Mouse (Mus musculus): ENCODE results near the gene Col4a3. TPM values are rescaled to one million over a fixed set of nuclear protein-coding genes. Genes with fewer than 3 reads are reported as not detected.

Gene Col4a3
- polyA plus RNA-seq, 1 experiment from 2014 or later, result 0.12 TPM

DNA sequence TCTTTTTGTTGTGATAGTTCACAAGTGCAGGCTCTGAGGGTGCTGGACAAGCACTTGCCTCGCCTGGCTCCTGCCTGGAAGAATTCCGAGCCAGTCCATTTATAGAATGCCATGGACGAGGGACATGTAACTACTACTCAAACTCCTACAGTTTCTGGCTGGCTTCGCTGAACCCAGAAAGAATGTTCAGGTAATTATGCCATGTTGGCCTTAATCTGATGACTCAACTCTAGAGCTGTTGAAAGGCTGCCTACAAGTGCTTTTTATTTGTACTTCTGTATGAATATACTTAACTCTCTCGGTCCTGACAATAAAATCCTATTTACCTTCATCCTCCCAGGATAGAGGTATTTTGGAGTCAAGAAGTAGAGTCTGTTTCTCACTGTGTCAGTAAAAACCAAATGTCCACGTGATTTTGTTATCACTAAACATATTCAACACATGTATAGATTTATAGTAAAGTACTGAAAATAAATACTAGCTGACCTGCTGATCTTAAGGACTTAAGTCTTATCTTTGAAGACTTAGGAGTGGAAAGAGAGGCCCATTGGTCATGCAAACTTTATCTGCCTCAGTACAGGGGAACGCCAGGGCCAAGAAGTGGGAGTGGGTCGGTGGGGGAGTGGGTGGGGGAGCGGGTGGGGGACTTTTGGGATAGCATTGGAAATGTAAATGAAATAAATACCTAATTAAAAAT, 131.2 kb downstream of the Col4a3 start:
- Histone ChIP-seq H3K27ac (no peak overlapping the region), H3K36me3 (ENCODE audit: poor library complexity, severe bottlenecking) (no peaks in the 10 kb centered on the region), H3K4me1 (no peaks in the 10 kb centered on the region), H3K4me2 (no peak overlapping the region), H3K4me3 (no peak overlapping the region), H3K9ac (no peak overlapping the region), H3K9me3 (replicated peaks) (no peaks in the 10 kb centered on the region), H3K27me3 (peaks cover 26% of the 10 kb centered on the region)
- 83% methylated on average over 9 of the region's 9 CpGs for WGBS
- ATAC-seq, result no peak

DNA sequence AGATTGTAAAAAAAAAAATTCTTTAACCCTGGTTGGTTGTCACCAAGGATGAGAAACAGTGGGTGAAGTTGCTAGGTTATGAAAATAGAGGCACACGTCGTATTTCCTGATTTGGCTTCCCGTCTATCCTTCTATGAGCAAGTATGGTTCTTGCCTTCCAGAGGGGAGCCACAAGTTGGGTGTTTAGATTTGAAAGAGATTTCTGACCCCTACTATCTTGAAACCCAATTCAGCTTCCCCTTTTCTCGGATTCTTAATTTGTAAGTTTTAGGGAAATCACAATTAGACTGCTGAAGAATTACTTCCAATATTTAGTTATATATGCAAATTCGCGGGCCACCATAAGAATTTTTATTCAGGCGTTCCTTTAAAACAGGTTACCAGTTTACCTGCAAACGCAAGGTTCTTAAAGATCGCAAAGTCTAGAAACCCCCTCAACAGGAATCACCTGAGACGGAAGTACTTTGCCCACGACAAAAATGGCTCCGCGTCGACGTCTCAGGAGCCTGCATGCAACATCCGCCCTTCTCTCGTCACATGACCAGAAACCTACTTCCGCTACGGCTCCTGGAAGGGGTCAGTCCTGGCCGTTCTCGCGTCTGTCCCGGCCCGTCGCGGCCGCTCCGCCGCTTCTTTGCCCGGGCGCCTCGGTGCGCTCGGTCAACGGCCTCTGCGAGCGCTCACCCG, 137.8 kb downstream of the Col4a3 start, which contains the start of gene Mff:
Mff (plus strand) TSS at position 552 of the 687 bp plus-strand sequence.
- Histone ChIP-seq H3K4me3 (peak within 1 kb of the TSS; percentile 92), H3K27me3 (peaks cover 27% of the 10 kb centered on the region), H3K9ac (peak within 1 kb of the TSS; percentile 96), H3K4me1 (peaks cover 12% of the 10 kb centered on the region), H3K27ac (peak within 1 kb of the TSS; percentile 51; the same call in 1 of the 2 replicates), H3K9me3 (replicated peaks) (no peaks in the 10 kb centered on the region), H3K36me3 (ENCODE audit: poor library complexity, severe bottlenecking) (peaks cover 12% of the 10 kb centered on the region), H3K4me2 (peak within 1 kb of the TSS; percentile 95)
- 10% methylated on average over 38 of the region's 38 CpGs for WGBS
- ATAC-seq, result peak; percentile 99

DNA sequence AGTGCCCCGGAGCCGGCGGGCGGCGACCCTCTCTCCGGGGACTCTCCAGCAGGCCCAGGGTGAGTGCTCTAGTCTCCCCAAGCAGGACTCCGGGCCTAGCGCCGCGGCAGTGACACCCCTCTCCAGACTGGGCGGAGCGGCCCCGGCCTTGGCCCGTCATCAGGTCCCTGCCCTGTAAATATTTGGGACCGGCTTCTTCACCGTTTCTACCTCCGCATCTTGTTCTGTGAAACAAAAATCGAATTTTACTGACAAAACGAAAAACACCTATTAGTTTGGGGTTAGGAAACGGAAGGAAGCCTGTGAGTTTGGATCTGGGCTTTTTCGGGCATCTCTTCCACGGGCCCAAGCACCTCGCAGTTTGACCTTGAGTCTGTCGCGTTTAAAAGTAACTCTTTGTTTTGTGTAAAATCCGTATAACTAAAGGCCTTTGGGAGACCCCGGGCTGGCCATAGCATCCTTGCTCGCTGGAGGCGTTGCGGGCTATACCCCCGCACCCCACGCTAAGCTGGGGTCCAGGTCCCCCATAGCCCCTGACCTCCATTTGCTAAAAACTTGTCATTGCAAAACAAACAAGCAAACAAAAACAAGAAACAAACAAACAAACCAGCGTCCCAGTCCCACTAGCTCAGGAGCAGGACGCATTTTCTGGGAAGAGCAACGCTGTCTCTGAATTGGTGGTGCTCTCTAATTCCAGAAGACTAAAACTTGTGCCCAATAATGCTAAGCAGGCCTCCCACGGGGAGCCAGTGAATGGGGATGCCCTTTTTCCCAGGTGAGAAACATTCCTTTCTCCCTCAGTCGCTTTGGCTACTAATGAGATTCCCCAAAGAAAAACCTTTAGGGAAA, 138.5 kb downstream of the Col4a3 start:
- under 1% methylated on average over 37 of the region's 37 CpGs for WGBS
- peak overlapping the region; percentile 92 for H3K4me3 ChIP-seq
- peaks cover 19% of the 10 kb centered on the region for H3K36me3 ChIP-seq (ENCODE audit: poor library complexity, severe bottlenecking)
- peak; percentile 96 for ATAC-seq
- H3K4me2 ChIP-seq, result peak overlapping the region; percentile 95
- H3K4me1 ChIP-seq, result peaks cover 12% of the 10 kb centered on the region
- peak overlapping the region; percentile 96 for H3K9ac ChIP-seq
- H3K27me3 ChIP-seq, result peaks cover 22% of the 10 kb centered on the region
- H3K27ac ChIP-seq, result peak overlapping the region; percentile 51; the same call in 1 of the 2 replicates
- H3K9me3 ChIP-seq (replicated peaks), result no peaks in the 10 kb centered on the region

DNA sequence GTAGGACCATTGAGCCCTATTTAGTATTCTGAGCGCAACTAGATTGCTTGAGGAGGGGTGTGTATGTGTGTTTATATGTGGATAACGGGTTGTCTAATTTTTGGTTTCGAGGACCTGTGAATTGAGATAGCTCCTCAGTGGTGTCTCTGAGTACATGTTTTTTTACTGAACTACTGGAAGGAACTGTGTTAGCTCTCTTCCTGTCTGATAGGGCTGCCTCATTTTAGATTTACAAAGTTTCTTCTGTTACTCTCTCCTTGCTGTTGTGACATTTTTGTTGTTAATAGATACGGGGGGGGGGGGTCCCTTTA, 139.1 kb downstream of the Col4a3 start:
- H3K4me3 ChIP-seq, result peak overlapping the region; percentile 92
- ATAC-seq, result no peak
- peaks cover 20% of the 10 kb centered on the region for H3K27me3 ChIP-seq
- H3K9me3 ChIP-seq (replicated peaks), result no peaks in the 10 kb centered on the region
- 35% methylated on average over 4 of the region's 4 CpGs for WGBS
- no peak overlapping the region for H3K27ac ChIP-seq
- peak overlapping the region; percentile 95 for H3K4me2 ChIP-seq
- H3K9ac ChIP-seq, result peak overlapping the region; percentile 96
- H3K4me1 ChIP-seq, result peaks cover 12% of the 10 kb centered on the region
- peaks cover 24% of the 10 kb centered on the region for H3K36me3 ChIP-seq (ENCODE audit: poor library complexity, severe bottlenecking)

DNA sequence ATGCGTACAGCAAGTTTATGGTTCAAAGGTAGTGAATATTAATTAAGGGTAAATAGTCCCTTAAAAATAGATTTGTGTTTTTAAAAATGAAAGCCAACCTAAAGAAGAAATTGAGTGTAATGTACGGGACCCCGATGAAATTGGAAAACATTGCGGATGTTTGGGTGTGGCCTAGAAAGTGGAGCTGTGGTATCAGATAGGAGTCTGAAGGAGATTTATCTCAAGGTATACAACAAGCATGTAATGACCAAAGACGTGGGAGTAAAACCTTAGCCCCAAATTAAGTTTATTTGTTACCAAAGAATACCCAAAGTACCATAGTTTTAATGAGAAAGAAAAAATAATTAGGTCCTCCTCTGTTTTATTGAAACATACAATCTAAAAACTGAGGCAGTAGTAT, 139.8 kb downstream of the Col4a3 start:
- Histone ChIP-seq H3K9ac (no peak overlapping the region), H3K27me3 (peaks cover 13% of the 10 kb centered on the region), H3K4me2 (no peak overlapping the region), H3K27ac (no peak overlapping the region), H3K4me3 (no peak overlapping the region), H3K4me1 (peaks cover 12% of the 10 kb centered on the region), H3K9me3 (replicated peaks) (no peaks in the 10 kb centered on the region), H3K36me3 (ENCODE audit: poor library complexity, severe bottlenecking) (peaks cover 30% of the 10 kb centered on the region)
- 95% methylated on average over 5 of the region's 5 CpGs for WGBS
- no peak for ATAC-seq

DNA sequence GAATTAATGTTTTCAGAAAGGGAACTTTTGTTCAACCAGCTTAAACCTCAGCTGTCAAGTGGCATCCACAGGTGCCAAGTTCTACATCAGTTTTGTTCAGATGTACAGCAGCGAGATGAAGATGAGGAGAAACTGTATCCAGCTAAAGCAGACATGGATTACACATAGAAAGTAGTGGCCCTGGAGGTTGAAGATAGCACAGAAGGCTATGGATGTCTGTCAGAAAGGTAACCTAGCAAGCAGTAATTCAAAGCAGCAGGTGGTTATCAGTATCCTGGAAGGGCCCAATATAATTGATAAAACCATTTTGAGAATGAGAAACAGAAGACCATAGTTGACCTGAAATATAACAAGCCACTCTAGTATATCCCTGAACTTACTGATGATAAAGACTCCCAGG, 146.6 kb downstream of the Col4a3 start:
- H3K4me2 ChIP-seq, result no peak overlapping the region
- peaks cover 85% of the 10 kb centered on the region for H3K36me3 ChIP-seq (ENCODE audit: poor library complexity, severe bottlenecking)
- H3K9me3 ChIP-seq (replicated peaks), result no peaks in the 10 kb centered on the region
- no peak for ATAC-seq
- H3K27me3 ChIP-seq, result no peaks in the 10 kb centered on the region
- H3K27ac ChIP-seq, result no peak overlapping the region
- H3K9ac ChIP-seq, result no peak overlapping the region
- WGBS, result 95% methylated on average over 1 of the region's 1 CpGs
- no peak overlapping the region for H3K4me3 ChIP-seq
- no peaks in the 10 kb centered on the region for H3K4me1 ChIP-seq

DNA sequence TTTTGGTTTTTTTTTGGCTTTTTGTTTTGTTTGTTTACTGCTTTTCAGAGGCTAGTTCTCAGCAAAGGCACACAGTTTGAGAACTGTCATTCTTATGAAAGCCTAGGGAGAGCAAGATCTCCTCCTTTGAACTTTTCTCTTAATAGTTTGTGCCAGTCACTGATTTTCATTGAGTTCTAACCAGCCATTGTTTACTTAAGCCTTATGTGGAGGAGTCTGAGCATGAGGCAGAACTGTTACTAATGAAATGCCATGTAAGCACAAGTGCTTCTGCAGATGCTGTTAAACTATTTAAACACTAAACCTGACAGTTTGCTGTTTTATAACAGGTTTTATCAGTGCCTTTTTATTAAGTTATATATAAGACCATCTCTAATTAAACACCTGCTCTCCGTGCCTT, 151.3 kb downstream of the Col4a3 start:
- H3K27me3 ChIP-seq, result no peaks in the 10 kb centered on the region
- no peak overlapping the region for H3K4me3 ChIP-seq
- H3K9ac ChIP-seq, result no peak overlapping the region
- H3K4me2 ChIP-seq, result no peak overlapping the region
- WGBS, result 92% methylated on average over 1 of the region's 1 CpGs
- H3K27ac ChIP-seq, result no peak overlapping the region
- no peak for ATAC-seq
- H3K36me3 ChIP-seq (ENCODE audit: poor library complexity, severe bottlenecking), result peaks cover 64% of the 10 kb centered on the region
- H3K4me1 ChIP-seq, result no peaks in the 10 kb centered on the region
- no peaks in the 10 kb centered on the region for H3K9me3 ChIP-seq (replicated peaks)

DNA sequence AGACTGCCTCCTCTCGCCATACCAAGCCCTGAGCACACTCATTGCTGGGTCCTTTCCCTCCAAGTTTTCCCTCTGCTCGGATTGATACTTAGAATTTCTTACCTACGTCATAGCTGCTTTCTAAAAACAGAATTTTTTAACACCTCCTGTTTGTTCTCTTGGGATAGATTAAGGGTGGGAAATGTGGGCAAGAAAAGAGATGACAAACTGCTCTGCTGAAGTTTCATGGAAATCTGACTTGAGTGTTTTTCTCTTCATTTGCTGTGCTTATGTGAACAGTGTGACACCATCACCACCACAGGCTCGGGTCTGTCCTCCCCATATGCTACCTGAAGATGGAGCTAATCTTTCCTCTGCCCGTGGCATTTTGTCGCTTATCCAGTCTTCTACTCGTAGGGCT, 154.8 kb downstream of the Col4a3 start:
- H3K27me3 ChIP-seq, result no peaks in the 10 kb centered on the region
- H3K9ac ChIP-seq, result no peak overlapping the region
- no peak for ATAC-seq
- H3K4me2 ChIP-seq, result no peak overlapping the region
- H3K4me3 ChIP-seq, result no peak overlapping the region
- no peaks in the 10 kb centered on the region for H3K9me3 ChIP-seq (replicated peaks)
- H3K36me3 ChIP-seq (ENCODE audit: poor library complexity, severe bottlenecking), result peaks cover 39% of the 10 kb centered on the region
- no peak overlapping the region for H3K27ac ChIP-seq
- 86% methylated on average over 7 of the region's 7 CpGs for WGBS
- no peaks in the 10 kb centered on the region for H3K4me1 ChIP-seq

DNA sequence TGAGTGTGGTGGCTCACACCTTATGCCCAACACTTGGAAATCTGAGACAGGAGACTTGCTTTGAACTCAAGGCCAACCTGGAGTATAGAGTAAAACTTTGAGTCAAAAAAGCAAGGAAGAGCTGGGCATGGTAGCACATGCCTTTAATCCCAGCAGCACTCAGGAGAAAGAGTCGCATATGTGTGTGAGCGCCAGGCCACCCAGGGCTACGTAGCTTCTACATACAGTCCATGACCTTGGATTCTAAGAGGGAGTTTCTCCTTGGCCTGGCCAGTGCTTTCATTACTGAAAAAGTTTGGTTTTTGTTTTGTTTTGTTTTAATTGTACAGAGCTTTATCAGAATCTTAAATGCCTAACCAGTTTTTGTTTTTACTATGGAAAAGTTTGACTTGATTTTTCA, 157.2 kb downstream of the Col4a3 start:
- Histone ChIP-seq H3K4me1 (no peaks in the 10 kb centered on the region), H3K9me3 (replicated peaks) (no peaks in the 10 kb centered on the region), H3K27ac (no peak overlapping the region), H3K4me3 (no peak overlapping the region), H3K27me3 (no peaks in the 10 kb centered on the region), H3K9ac (no peak overlapping the region), H3K4me2 (no peak overlapping the region), H3K36me3 (ENCODE audit: poor library complexity, severe bottlenecking) (peaks cover 32% of the 10 kb centered on the region)
- 96% methylated on average over 3 of the region's 3 CpGs for WGBS
- no peak for ATAC-seq

DNA sequence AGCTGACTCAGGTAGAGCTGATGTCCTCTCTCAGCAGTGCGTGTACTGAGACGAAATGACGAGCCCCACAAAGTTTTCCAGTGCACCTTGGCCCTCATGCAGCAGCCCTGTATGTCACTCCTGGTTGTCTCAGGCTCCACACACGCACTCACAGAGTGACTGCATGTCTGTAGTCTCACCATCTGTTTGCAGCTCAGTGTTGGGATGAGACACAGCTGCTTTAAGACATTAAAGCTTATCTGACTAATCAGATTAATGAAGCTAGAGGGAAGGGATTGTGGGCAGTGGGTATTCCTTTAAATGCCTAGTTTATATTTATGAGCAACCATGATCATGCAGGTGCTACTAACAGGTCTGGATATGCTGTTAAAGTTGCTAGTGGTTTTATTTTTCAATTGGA, 159.7 kb downstream of the Col4a3 start:
- ATAC-seq, result no peak
- no peak overlapping the region for H3K4me3 ChIP-seq
- H3K9ac ChIP-seq, result no peak overlapping the region
- no peaks in the 10 kb centered on the region for H3K9me3 ChIP-seq (replicated peaks)
- H3K27me3 ChIP-seq, result no peaks in the 10 kb centered on the region
- H3K27ac ChIP-seq, result no peak overlapping the region
- H3K4me2 ChIP-seq, result no peak overlapping the region
- peaks cover 26% of the 10 kb centered on the region for H3K36me3 ChIP-seq (ENCODE audit: poor library complexity, severe bottlenecking)
- 88% methylated on average over 4 of the region's 4 CpGs for WGBS
- H3K4me1 ChIP-seq, result no peaks in the 10 kb centered on the region

DNA sequence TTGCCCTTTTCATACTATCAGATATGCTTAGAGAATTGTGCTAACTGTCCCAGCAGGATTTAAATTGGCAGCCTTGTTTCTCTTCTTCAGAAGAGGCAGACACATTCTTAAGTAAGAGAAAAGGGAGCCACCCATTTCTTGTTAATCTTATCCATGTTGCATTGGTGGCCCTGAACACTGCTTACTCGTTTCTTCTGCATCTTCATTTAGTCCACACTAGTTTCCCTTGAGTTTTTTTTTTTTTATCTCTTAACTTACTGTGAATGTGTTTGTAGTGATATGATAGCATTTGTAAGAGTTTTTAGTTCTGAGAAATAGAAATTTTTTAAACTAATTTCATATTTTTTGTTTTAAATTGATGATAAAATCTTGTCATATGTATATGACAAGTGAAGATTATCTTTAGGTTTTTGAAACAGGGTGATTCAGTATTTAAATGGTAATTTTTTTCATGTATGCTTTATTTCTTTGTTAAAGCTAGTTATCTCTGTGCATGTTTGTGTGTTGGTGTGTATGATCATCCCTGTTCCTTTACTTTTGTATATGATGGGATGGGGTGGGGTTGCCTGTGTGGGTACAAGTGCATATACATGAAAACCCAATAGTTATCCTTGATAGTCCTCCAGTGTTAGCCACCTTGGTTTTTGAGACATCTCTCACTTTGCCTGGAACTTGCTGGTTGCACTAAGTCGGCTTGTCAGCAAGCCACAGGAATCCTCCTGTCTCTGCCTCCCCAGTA, 161.2 kb downstream of the Col4a3 start:
- Histone ChIP-seq H3K36me3 (ENCODE audit: poor library complexity, severe bottlenecking) (peaks cover 27% of the 10 kb centered on the region), H3K4me1 (no peaks in the 10 kb centered on the region), H3K27ac (no peak overlapping the region), H3K4me2 (no peak overlapping the region), H3K4me3 (no peak overlapping the region), H3K27me3 (no peaks in the 10 kb centered on the region), H3K9ac (no peak overlapping the region), H3K9me3 (replicated peaks) (no peaks in the 10 kb centered on the region)
- no peak for ATAC-seq
- WGBS, result 85% methylated on average over 2 of the region's 2 CpGs

Measured in forebrain, embryonic 13.5 days (tissue).